Mouse (Mus musculus): ENCODE results near the gene Cog2.
A peak's percentile ranks its signal among the peaks of the same experiment; 100 is the strongest.

Cog2 gene

GRCm38 (mm10) chr8:124516525-124516924, 4.0 kb upstream of the Cog2 start:
- no peak for DNase-seq (ENCODE audit: low spot score in 2 of 2)

GRCm38 (mm10) chr8:124517142-124517541, 3.4 kb upstream of the Cog2 start:
- DNase-seq (ENCODE audit: low spot score in 2 of 2), result no peak

GRCm38 (mm10) chr8:124521946-124522345, 1.4 kb downstream of the Cog2 start:
- no peak for DNase-seq (ENCODE audit: low spot score in 2 of 2)

- DNase-seq (ENCODE audit: low spot score in 2 of 2), result no peak
Measured at GRCm38 (mm10) chr8:124526261-124526660, 5.7 kb downstream of the Cog2 start.

GRCm38 (mm10) chr8:124530076-124530475, 9.5 kb downstream of the Cog2 start:
- DNase-seq (ENCODE audit: low spot score in 2 of 2), result no peak

GRCm38 (mm10) chr8:124530556-124530955, 10.0 kb downstream of the Cog2 start:
- no peak for DNase-seq (ENCODE audit: low spot score in 2 of 2)

- DNase-seq (ENCODE audit: low spot score in 2 of 2), result no peak
Measured at GRCm38 (mm10) chr8:124530996-124531395, 10.4 kb downstream of the Cog2 start.

GRCm38 (mm10) chr8:124532626-124533025, 12.1 kb downstream of the Cog2 start:
- no peak for DNase-seq (ENCODE audit: low spot score in 2 of 2)

- no peak for DNase-seq (ENCODE audit: low spot score in 2 of 2)
Measured at GRCm38 (mm10) chr8:124535451-124535850, 14.9 kb downstream of the Cog2 start.

GRCm38 (mm10) chr8:124540906-124541305, 20.3 kb downstream of the Cog2 start:
- DNase-seq (ENCODE audit: low spot score in 2 of 2), result no peak

- no peak for DNase-seq (ENCODE audit: low spot score in 2 of 2)
Measured at GRCm38 (mm10) chr8:124542001-124542400, 21.4 kb downstream of the Cog2 start.

- DNase-seq (ENCODE audit: low spot score in 2 of 2), result no peak
Measured at GRCm38 (mm10) chr8:124543272-124543671, 22.7 kb downstream of the Cog2 start.

GRCm38 (mm10) chr8:124546371-124546770, 25.8 kb downstream of the Cog2 start:
- no peak for DNase-seq (ENCODE audit: low spot score in 2 of 2)

GRCm38 (mm10) chr8:124546815-124547214, 26.2 kb downstream of the Cog2 start:
- DNase-seq (ENCODE audit: low spot score in 2 of 2), result no peak

GRCm38 (mm10) chr8:124547269-124547668, 26.7 kb downstream of the Cog2 start:
- DNase-seq (ENCODE audit: low spot score in 2 of 2), result no peak

GRCm38 (mm10) chr8:124548187-124548586, 27.6 kb downstream of the Cog2 start:
- DNase-seq (ENCODE audit: low spot score in 2 of 2), result no peak

GRCm38 (mm10) chr8:124551011-124551661, 30.6 kb downstream of the Cog2 start:
- no peak for DNase-seq (ENCODE audit: low spot score in 2 of 2)

GRCm38 (mm10) chr8:124555113-124555750, 34.7 kb downstream of the Cog2 start:
- DNase-seq (ENCODE audit: low spot score in 2 of 2), result no peak

GRCm38 (mm10) chr8:124556164-124556563, 35.6 kb downstream of the Cog2 start:
- DNase-seq (ENCODE audit: low spot score in 2 of 2), result no peak

- DNase-seq (ENCODE audit: low spot score in 2 of 2), result peak in 1 of 2 experiments; percentile 36
Measured at GRCm38 (mm10) chr8:124556658-124557057, 36.1 kb downstream of the Cog2 start.

- DNase-seq (ENCODE audit: low spot score in 2 of 2), result no peak
Measured at GRCm38 (mm10) chr8:124557476-124557875, 36.9 kb downstream of the Cog2 start.

GRCm38 (mm10) chr8:124567126-124567525, 46.6 kb downstream of the Cog2 start:
- no peak for DNase-seq (ENCODE audit: low spot score in 2 of 2)

- DNase-seq (ENCODE audit: low spot score in 2 of 2), result no peak
Measured at GRCm38 (mm10) chr8:124567584-124567983, 47.0 kb downstream of the Cog2 start.

GRCm38 (mm10) chr8:124569100-124569499, 48.5 kb downstream of the Cog2 start:
- DNase-seq (ENCODE audit: low spot score in 2 of 2), result no peak
